Mouse (Mus musculus): Measurements from ENCODE around the gene Tet2.
"Not testable (repeated sequence)": the region's sequence is repeated elsewhere in the genome, so short reads cannot be mapped to it uniquely, and the experiment has no call there.

Gene Tet2

DNA sequence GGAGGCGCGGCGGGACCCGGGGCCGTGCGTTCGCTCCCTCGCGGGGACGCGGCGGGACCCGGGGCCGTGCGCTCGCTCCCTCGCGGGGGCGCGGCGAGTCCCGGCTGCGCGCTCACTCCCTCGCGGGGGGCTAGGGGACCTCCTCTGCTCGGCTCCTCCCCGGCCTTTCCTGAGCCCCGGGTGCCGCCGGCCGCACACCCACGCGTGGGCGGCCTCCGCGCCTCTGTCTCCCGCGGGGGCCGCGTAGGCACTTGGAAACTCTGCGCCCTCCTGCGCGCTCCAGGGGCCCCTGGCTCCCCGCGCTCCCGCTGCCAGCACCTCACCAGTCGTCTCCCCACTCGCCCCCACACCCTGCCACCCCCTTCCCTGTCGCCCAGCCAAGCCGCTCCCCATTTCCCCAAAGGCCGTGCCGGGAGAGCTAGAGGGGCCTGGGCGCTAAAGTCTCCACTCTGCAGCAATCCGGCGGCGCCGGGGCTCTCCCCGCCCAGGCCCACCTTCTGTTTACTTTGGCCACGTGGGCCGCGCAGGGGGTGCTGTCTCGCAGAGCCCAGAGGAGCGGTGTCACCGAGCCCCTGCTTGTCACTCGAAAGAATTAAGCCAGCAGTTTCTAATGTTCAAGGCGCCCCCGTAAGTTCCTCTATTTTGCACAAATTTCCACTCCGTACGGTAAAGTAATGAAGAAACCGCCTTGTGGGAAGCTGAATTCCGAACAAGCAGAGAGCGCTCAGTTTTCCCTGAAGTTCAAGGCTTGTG is at the start of gene Tet2:
TSS of gene Tet2 (minus strand) at position 589 of the 753 bp plus-strand sequence.
- peak; percentile 74 for DNase-seq

DNA sequence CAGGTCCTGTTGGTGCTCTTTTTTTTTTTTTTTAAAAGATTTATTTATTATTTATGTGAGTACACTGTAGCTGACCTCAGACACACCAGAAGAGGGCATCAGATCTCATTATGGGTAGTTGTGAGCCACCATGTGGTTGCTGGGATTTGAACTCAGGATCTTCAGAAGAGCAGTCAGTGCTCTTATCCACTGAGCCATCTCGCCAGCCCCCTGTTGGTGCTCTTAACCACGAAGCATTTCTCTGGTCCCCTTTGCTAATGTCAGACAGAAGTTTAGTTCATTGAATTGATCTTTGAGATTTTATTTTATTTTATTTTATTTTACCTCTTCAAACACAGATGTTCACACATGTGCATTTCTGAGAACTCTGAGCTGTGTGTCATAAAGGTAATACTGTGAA is 48.1 kb upstream of the Tet2 start:
- not testable (repeated sequence) for DNase-seq

DNA sequence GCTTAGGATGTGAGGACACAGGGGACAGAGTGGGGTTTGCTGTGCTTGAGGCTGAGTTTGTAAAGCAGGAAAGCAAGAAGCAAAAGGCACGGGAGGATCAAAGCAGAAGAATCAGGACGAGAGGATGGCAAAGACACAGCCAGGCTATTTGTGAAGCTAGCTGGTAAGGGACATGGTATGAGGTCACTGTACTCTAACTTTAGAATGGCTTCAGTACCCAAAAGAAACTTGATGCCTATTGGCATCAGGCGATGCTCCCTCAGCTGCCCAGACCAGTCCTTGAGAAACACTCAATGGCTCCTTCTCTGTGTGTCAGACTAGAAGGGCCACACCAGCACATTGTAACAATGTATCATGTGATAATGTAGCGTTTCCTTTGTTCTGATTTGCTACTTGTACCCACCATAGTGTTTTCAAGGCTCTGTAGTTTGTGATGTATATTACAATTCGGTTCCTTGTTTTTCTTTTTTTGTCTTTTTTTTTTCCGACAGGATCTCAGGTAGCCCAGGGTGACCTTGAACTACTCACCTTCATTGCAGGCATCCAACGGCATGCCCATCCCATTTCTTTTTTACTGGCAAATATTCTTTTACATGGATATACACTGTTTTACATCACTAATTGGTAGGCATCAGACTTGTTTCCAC is 45.7 kb upstream of the Tet2 start:
- DNase-seq = no peak

DNA sequence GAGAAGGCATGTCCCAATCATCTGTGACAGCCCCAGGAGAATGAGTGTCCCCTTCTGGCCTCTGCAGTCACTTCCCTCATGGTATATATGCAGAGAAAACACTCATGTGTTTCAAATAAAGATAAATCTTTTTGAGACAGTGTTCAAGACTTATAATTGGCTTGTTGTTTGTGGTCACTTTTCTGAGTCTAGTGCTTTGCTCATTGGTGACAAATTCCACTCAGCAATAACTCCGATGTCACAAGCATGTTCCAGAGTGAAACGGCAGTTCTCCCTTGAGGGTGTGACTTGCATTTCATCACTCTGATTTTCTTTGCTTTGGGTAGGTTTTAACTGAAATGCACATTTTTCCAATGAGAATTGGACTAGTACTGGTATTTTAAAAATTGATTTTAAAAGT is 40.1 kb upstream of the Tet2 start:
- no peak for DNase-seq

DNA sequence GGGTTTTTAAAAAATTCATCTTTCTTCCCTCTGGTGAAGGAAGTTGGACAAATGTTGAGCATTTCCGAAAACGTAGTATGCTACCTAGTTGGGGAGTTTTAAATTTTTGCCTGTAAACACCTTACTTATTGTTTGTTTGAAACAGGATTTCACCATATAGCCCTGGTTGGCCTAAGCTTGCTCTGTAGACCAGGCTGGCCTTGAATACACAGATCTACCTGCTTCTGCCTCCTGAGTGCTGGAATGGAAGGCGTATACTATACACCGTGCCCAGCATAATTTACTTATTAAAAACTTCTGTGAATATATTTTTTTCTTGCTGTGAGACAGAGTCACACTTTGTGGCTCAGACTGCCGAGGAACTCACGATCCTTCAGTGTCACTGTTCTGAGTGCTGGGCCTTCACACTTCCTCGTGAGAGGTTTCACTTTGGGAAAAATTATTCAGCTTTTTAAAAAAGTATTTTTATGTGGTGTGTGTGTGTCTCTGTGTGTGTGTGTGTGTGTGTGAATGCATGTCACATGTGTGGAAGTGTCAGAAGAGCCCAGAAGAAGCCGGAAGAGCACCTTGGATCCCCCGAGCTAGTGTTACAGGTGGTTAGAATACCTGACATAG is 38.6 kb upstream of the Tet2 start:
- DNase-seq = no peak

DNA sequence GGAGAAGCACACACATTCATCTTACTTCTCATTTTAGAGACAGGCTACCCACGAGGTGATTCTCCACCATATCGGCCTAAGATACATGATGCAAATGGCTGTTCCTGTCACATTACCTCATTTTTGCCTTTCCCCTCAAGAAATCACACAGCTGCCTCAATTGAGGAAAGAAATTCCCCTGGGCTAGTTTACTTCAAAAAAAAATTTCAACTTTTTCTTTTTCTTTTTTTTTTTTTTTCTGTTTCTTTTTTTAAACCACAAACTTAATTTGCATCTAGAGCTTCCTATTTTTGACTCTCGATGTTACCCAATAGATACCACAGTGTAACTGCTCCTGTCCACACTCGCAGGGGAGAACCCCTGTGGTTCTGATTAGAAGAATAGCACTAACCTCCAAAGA is 38.0 kb upstream of the Tet2 start:
- DNase-seq = no peak

DNA sequence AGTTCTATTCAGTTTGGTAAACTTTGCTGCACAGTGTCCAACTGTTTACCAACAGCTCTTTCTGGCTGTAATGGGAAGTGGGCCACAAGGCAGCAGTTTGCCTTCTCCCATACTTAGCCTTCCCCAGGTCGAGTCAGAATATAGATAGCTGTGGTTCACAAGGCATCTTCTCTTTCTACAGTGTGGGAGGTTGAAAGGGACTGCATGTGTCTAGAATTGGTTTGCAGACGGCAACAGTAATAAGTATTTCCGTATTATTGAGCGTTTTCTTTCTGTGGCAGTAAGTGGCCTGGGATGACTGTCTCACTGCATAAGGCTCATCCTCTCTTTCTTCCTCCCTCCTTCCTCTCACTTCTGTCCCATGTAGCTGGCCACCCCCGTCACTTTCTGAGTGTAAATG is 37.2 kb upstream of the Tet2 start:
- no peak for DNase-seq

DNA sequence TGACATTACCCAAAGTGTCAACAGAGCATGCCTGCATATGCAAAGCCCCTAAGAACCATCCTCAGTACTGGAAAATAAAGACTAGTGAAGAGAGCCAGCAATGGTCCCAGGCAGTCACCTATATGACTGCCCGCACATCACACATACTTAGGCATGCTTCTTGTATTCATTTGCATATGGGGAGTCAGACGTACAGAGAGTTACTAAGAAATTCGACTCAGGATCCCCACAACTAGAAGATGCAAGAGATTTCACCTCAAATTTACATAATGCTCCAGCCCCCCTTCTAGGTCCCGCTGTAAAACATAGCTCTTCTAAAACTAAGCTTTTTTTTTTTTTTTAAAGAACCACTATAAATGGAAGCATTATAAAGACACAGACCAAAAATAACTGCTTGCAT is 36.6 kb upstream of the Tet2 start:
- no peak for DNase-seq

DNA sequence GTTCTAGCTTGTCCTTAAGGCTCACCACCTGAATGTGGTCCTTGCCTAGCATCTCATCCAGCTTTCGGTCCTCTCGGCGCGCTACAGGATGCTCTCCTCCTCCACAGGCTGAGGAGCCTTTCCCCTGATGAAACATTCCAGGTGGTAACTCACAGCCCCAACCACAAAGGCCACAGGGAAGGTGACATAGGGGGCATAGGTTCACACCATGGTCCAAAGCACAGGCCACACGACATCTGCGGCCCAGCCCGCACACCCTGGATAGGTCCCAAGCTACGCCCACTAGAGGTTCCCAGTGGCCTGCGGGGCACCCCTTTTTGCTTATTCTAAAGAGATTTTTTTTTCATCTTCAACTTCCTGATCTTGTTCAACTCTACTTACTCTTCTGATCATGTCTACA is 34.7 kb upstream of the Tet2 start:
- no peak for DNase-seq

DNA sequence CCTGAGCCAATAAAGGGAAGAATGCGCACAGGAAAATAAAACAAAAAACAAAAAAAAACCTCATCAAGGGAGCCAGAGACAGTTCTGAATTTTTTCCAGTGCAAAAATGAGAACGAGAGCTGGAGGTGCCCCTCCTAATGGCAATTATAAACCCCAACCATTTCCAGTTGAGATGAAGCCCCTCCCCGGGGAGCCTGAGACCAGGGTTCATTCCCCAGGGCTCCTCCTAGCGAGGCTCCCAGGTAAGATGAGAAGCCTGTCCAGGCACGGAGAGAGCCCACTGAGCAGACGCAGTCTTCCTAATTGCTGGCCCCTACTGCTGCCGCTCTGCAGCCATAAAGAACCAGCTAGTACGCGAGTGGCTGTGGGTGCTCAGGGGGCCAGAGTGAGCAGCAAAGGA is 34.2 kb upstream of the Tet2 start:
- no peak for DNase-seq

DNA sequence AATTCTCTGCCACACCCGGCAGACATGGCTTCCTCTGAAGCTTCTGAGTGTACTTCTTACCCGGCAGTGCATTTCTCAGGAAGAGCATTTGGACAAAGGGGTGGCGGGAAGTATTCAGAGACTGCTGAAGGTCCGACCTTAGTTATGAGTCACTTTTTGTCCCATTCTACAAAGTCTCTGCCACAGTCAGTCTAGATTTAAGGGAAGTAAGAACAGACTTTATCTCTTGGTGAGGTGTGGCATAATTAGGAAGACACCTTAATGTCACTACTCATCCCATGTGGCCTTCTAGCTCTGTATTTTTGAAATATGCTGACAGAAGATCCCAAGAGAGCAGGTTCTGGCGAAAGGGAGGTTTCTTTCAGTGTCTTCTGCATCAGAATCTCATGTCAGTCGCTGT is 30.0 kb upstream of the Tet2 start:
- DNase-seq = no peak

DNA sequence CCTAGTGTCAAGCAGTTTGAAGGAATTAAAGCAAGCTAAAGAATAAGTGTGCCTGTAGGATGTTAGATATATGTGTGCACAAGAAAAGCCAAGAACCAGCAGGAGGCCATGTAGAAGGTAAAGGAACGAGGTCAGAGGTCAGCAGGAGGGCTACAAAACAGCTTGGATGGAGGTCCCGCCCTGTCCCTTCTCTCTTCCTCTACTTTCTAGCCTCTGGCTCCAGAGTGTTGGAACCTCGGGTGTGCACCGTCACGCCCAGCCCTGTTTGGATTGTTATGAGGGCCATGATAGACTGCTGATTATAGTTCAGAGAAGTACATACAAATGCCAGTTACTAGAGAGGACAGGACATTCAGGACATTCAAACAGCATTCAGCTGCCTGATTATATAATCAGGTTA is 27.0 kb upstream of the Tet2 start:
- DNase-seq = no peak

DNA sequence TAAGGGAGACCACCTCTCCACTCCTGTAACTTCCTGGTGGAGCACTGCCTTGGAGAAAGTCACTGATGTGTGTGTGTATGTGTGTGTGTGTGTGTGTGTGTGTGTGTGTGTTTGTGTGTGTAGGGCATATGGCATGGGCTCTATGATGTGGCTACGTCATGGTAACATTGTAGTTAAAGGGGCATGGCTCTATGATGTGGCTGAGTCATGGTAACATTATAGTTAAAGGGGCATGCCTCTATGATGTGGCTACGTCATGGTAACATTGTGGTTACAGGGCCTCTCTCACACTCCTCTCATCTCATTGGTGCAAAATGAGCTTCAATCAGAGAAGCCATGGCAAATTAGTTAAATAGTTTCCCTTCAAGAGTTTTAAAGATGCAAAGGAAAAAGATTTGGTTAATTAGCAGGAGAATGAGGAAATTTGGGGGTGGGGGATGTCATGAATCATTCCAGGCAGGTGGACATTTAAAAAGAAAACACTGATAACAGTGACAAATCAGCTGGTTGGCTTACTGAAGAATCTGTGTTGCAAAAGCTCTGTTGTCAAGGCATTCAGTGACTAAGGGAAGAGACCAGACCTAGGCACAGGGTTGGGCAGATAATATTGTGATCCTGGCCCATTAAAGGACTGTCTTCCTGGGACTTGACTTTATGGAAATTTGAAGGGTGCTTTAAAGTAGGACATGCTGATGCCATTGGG is 18.7 kb upstream of the Tet2 start:
- no peak for DNase-seq

DNA sequence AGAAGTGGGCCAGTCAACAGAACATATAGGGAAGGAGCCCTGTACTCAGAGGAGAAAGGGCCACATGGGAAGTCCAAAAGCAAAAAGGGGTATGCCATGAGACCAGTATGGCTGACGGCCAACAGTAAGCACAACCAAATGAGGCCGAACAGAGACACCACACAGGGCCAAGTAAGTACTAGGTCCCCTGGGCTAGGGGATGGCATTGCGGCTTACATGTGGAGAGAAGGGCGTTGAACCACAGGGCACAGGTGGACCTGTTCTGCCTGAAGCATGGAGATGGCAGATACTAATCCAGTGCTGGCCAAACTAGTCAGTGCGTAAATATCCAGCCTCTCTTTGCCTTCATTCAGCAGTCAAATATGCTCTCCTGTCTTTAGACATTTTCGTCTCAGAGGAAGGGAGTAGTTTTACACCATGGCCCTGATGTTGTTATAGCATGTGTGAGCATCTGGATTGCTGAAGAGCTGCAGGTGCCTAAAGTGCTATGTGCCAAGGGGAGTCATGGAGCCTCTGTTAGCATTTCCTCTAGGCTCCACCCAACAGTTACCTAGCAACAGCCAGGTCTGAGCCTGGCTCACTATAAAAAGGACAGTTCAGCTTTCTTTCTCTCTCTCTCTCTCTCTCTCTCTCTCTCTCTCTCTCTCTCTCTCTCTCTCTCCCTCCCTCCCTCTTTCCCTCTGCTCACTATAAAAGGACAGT is 14.6 kb upstream of the Tet2 start:
- no peak for DNase-seq

DNA sequence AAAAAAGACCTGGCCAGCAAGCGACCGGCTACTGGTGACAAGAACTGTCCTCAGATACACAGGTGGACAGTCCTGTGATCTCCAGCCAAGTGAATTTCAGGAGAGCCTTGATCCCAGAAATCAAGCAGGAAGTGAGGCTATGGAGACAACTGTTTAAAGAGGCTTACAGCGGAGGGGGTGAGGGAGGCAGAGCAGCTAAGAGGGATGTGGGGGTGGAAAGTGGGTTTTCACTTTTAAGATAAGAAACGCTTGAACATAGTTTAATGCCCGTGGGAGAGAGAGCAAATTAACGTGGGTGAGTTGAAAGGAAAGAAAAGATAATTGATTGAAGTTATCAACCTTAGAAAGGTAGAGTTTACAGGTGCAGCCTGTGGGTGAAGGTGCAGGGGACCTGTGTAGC is 12.7 kb upstream of the Tet2 start:
- no peak for DNase-seq

DNA sequence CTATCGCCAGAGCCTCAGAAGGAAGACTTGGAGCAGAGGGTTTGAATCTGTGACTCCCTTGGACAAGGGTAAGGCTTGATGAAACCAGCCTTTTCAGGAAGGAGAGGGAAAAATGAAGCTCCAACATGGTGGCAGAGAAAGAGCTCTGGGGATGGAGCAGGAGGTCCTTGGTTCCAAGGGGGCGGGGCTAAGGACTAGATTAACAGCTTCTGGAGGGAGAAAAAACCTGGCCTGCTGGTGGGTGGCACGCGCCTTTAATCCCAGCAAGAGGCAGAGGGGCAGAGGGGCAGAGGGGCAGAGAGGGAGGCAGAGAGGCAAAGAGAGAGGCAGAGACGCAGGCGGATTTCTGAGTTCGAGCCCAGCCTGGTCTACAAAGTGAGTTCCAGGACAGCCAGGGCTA is 12.2 kb upstream of the Tet2 start:
- DNase-seq = no peak

DNA sequence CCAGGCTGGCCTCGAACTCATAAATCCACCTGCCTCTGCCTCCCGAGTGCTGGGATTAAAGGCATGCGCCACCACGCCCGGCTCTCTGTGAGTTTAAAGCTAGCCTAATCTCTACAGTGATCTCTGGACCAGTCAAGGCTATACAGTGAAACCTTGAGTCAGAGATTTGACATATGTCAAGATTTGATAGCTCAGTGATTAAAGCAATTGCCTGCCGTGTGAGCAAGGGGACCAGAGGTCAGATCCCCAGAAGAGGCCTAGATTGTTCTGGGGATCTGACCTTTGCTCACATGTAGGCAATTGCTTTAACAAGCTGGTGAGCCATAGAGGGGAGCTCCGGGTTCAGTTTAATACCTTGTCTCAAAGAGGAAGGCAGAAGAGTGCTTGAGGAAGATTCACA is 10.4 kb upstream of the Tet2 start:
- DNase-seq = no peak

DNA sequence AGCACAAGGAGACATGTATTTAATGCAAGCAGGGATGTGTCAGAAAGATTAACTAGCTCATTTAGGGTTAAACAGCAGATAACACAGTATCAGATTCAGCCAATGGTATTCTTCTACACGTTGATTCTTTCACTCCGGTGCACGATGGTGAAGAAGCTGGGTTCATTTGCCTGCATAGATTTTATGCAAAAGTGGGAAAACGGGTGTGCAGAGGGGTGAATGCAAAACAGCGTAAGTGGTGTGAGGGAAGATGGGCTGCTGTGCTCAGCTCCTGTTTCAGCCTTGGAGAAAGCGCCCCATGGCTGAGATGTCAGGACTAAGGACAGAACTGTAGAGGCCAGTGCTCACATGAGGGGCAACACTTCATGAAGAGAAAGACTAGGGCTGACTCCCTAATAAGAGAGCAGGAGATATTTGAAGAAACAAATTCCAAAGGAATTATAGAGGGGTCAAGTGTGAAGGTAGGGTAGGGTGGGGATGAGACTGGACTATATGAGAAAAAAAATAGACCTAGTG is 9.7 kb upstream of the Tet2 start:
- DNase-seq = no peak

DNA sequence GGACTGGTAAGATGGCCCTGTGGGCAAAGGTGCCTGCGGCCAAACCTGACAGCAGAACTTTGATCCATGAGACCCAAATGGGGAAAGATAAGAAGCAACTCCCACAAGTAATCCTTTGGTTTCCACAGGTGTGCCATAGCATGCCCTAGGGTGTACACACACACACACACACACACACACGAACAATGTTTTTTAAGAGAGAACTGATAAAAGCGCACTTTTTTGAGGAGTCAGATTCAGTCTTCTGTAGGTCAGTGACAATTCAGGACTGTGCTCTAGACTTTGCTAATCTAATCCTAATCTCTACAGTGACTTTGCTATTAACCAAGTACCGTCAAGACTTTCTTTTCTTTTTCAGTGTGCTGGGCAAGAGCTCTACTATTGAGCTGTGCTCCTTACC is 9.2 kb upstream of the Tet2 start:
- DNase-seq = no peak

DNA sequence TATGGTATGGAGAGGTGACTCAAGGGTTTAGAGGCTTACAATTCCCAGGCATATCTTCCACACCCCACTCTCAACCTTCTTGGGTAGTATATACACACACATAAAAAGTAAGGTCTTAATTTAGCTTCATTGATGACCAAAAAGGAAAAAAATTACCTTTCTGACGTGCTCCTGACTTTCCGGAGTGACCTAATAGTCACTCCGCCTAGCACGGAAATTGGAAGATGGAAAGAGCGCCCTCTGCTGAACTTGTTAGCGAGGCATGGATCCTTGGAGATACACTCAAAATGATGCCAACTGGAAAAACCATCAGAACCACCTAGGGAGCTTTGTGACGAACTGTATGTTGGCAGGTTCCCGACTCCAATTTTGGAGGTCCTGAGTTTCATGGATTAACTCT is 7.0 kb upstream of the Tet2 start:
- no peak for DNase-seq

DNA sequence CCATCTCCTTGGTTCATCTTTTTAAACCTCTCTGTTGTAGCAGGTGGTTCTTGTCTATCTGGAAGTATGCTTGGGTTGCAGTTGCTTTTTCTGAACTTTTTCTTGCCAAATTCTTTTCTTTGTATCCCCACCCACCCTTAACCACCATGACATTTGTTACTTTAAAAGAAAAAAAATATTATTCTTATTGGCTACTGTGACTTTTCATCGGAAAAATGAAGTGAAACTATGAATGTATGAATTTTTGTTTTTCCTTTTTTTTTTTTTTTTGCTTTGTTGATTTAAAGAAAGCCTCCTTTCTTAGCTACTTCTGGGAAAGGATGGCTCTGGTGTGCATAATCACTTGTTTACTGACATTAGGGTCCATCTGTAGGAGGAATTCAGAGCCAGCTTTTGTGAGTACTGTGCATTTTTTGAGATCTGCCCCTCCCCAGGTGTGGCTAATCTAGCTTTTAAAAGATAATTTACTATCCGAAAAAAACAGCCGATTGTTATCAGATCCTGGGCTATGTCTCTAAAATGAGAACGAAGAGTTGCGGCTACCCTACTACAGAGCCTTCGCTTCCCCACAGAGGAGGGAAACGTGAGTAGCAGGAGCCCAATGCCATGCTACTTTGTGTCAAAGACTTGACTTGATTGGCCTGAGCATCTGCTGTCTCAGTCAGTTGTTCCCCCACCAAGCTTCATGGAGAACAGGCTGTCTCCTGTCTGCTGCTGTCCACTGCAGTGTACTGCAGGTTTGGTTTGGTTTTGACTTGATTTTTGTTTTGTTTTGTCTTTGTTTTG is 4.6 kb upstream of the Tet2 start:
- no peak for DNase-seq

DNA sequence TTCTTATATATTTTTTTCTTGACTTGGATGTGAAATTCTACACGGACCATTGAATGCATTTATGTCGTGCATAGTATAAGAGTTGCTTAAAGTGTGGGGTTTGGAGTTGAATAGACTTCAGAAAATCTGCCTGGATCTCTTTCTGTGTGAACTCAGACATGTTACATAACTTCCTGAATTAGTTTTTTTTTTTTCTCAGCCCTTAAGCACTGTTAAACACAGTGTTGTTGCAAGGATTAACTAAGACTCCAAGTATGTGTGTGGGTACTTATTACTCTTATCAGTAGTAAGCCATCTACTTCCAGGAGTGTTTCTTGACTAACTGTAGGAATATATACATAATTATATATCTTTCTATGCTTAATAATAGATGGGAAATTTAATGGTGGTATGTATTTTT is 3.7 kb upstream of the Tet2 start:
- DNase-seq = no peak

Measured in thymus, postnatal 4 days (tissue).